Mouse (Mus musculus) G1E (cell line): ENCODE data around the gene Frat1.

Experiments used
- CTCF ChIP-seq: IDR thresholded peaks from 2 replicates; pipeline ENCODE4 v1.5.1; 2012; ENCODE audit warnings: low read depth, low read length, inconsistent platforms, mixed read lengths
- GATA1 ChIP-seq: IDR thresholded peaks from 2 replicates; pipeline ENCODE4 v1.6.1; 2012; ENCODE audit warnings: borderline replicate concordance, low read length, inconsistent platforms, mixed read lengths
- GATA2 ChIP-seq: IDR thresholded peaks from 2 replicates; pipeline ENCODE4 v1.6.1; 2012; ENCODE audit warnings: low read depth, low read length, inconsistent platforms, borderline replicate concordance
- POLR2AphosphoS5 ChIP-seq: IDR thresholded peaks from 2 replicates; pipeline ENCODE4 v1.6.1; 2012; ENCODE audit warnings: low read depth, low read length, inconsistent platforms; ENCODE audit not compliant: insufficient replicate concordance

- TF ChIP-seq CTCF (no peak), POLR2AphosphoS5 (no peak), GATA1 (no peak), GATA2 (no peak)
Observed at GRCm38 (mm10) chr19:41807497-41807896, 22.3 kb upstream of the Frat1 start.
